Mouse (Mus musculus): ENCODE data around the gene Ythdc1. TPM values are rescaled to one million over a fixed set of nuclear protein-coding genes. Genes with fewer than 3 reads are reported as not detected.

The Ythdc1 gene
- total RNA-seq, 2 experiments from 2014 or later, result 64.9 to 104 TPM

DNA sequence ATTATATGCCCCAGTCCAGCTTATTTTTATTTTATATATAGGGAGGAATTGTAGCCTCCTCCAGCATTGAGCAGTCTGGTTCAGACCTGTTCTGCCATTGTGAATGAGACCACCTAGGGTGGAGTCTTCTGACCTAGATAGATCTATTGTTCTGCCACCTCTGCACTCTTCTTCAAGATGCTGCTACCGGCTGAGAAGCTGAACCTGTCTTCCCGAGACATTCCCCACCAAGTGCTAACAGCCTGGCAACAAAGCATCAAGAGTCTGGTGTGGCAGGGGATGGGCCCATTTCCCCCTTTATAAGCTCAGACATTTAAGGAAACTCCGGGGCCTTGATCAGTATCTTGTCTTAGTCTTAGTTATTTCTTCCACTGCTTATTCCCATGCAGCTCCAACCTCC is 54.3 kb downstream of the Ythdc1 start:
- no peak for ATAC-seq (replicated peaks; ENCODE audit: low FRiP score, poor library complexity, severe bottlenecking)

DNA sequence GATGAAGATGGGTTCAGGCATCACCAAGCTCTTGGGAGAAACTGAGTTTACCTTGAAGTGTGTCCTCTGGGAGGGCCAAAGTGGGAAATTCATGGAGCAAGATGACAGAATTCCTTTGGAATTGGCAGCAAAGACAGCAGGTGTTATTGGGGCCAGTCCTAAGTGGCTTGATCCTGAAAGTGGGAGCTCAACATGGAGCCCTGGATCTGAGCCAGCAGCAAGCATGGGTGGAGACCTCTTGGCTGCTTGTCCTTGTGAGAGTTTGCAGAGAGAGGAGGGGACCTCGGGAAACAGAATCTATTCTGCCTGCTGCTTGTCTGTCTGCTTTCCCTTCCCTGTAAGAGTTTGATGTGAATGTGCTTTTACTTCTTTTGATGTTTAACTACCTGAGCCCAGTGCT is 67.9 kb downstream of the Ythdc1 start:
- no peak for ATAC-seq (replicated peaks; ENCODE audit: low FRiP score, poor library complexity, severe bottlenecking)

Other genes starting within 250 kb of the Ythdc1 start
- not detected in 2 replicates for gene Tmprss11f, start 171.8 kb upstream of the Ythdc1 start, total RNA-seq (2015; ENCODE audit: low replicate concordance)
- gene Tmprss11f, start 171.8 kb upstream of the Ythdc1 start, total RNA-seq (2017; ENCODE audit: low replicate concordance), result not detected in 2 replicates
- gene Tmprss11b, start 127.9 kb upstream of the Ythdc1 start, total RNA-seq (2015; ENCODE audit: low replicate concordance), result not detected in 2 replicates
- not detected in 2 replicates for gene Tmprss11b, start 127.9 kb upstream of the Ythdc1 start, total RNA-seq (2017; ENCODE audit: low replicate concordance)
- gene Tmprss11e, start 58.4 kb upstream of the Ythdc1 start, total RNA-seq (2015; ENCODE audit: low replicate concordance), result not detected in 2 replicates
- not detected in 2 replicates for gene Tmprss11e, start 58.4 kb upstream of the Ythdc1 start, total RNA-seq (2017; ENCODE audit: low replicate concordance)
- not detected in 2 replicates for gene Ugt2b34, start 102.7 kb downstream of the Ythdc1 start, total RNA-seq (2015; ENCODE audit: low replicate concordance)
- not detected in 2 replicates for gene Ugt2b34, start 102.7 kb downstream of the Ythdc1 start, total RNA-seq (2017; ENCODE audit: low replicate concordance)
- gene Ugt2b1, start 122.3 kb downstream of the Ythdc1 start, total RNA-seq (2015; ENCODE audit: low replicate concordance), result not detected in 2 replicates
- not detected in 2 replicates for gene Ugt2b1, start 122.3 kb downstream of the Ythdc1 start, total RNA-seq (2017; ENCODE audit: low replicate concordance)
- gene Ugt2b35, start 196.6 kb downstream of the Ythdc1 start, total RNA-seq (2015; ENCODE audit: low replicate concordance), result not detected in 2 replicates
- not detected in 2 replicates for gene Ugt2b35, start 196.6 kb downstream of the Ythdc1 start, total RNA-seq (2017; ENCODE audit: low replicate concordance)

Data from erythroid progenitor cell, adult 5-6 weeks (primary cell).